Mouse (Mus musculus) heart, embryonic 13.5 days (tissue): ENCODE measurements at regions not wholly inside any gene's neighbourhood (a gene's known extent, or its start where the extent isn't known, plus 50 kb on each side); places are given as distances from the start of the nearest gene placed in this dataset.

ENCODE experiments used
- ATAC-seq: fragments of 200-750 bp; cut with Nextera tagmentation; 2 replicates; pipeline ENCODE4 v1.8.0; 2017; ENCODE audit warnings: moderate TSS enrichment; ENCODE audit not compliant: insufficient number of reproducible peaks, low FRiP score, low TSS enrichment; ENCODE audit errors: extremely low read depth
- H3K27ac ChIP-seq: fragments of 300-500 bp; sonication (generic); replicated peaks from 2 replicates; pipeline ENCODE4 v1.5.1; 2015; ENCODE audit warnings: moderate library complexity, mild to moderate bottlenecking, inconsistent platforms
- H3K27me3 ChIP-seq: fragments of 300-500 bp; sonication (generic); replicated peaks from 2 replicates; pipeline ENCODE4 v1.6.1; 2015; ENCODE audit warnings: mild to moderate bottlenecking, inconsistent platforms
- H3K36me3 ChIP-seq: fragments of 300-500 bp; sonication (generic); 2 replicates; pipeline ENCODE4 v1.6.1; 2015; ENCODE audit warnings: mild to moderate bottlenecking, inconsistent platforms
- H3K4me1 ChIP-seq: fragments of 300-500 bp; sonication (generic); 2 replicates; pipeline ENCODE4 v1.6.1; 2015; ENCODE audit warnings: inconsistent platforms
- H3K4me2 ChIP-seq: fragments of 300-500 bp; sonication (generic); 2 replicates; pipeline ENCODE4 v1.6.1; 2015; ENCODE audit warnings: inconsistent platforms, mild to moderate bottlenecking, moderate library complexity
- H3K4me3 ChIP-seq: fragments of 300-500 bp; sonication (generic); 2 replicates; pipeline ENCODE4 v1.5.1; 2015; ENCODE audit warnings: moderate library complexity, mild to moderate bottlenecking, inconsistent platforms
- H3K9ac ChIP-seq: fragments of 300-500 bp; sonication (generic); 2 replicates; pipeline ENCODE4 v1.6.1; 2015; ENCODE audit warnings: inconsistent platforms, mild to moderate bottlenecking, moderate library complexity
- H3K9me3 ChIP-seq: fragments of 300-500 bp; sonication (generic); 2 replicates; pipeline ENCODE4 v1.6.1; 2016; ENCODE audit warnings: inconsistent platforms
- WGBS: fragments of 180-500 bp; shearing (Covaris S2); methylation state at CpG from one replicate; pipeline ENCODE4 v1.1.7; 2015; ENCODE audit warnings: mixed read lengths; 5-methylcytosine and 5-hydroxymethylcytosine counted together

- H3K36me3 ChIP-seq: no peaks in the 10 kb centered on the region
- no peak overlapping the region for H3K27ac ChIP-seq
- WGBS: 80% methylated on average over 5 of the region's 5 CpGs
- no peak for ATAC-seq
- H3K4me2 ChIP-seq: no peak overlapping the region
- H3K4me3 ChIP-seq: no peak overlapping the region
- no peaks in the 10 kb centered on the region for H3K27me3 ChIP-seq
- H3K9me3 ChIP-seq: no peaks in the 10 kb centered on the region
- no peak overlapping the region for H3K9ac ChIP-seq
- H3K4me1 ChIP-seq: 0 out of 2 replicates have a peak, but pooled peaks cover 4% of the 10 kb centered on the region
These were observed 392.3 kb upstream of the Nr5a2 start for GRCm38 (mm10) chr1:137352390-137353027.

GRCm38 (mm10) chr1:137334137-137334536 is 373.9 kb upstream of the Nr5a2 start:
- Histone ChIP-seq H3K9me3 (no peaks in the 10 kb centered on the region), H3K4me3 (no peak overlapping the region), H3K36me3 (no peaks in the 10 kb centered on the region), H3K4me1 (peaks cover 11% of the 10 kb centered on the region; the same call in 1 of the 2 replicates), H3K27me3 (no peaks in the 10 kb centered on the region), H3K4me2 (no peak overlapping the region), H3K27ac (no peak overlapping the region), H3K9ac (no peak overlapping the region)
- 47% methylated on average over 2 of the region's 2 CpGs for WGBS
- no peak for ATAC-seq

- H3K36me3 ChIP-seq: no peaks in the 10 kb centered on the region
- no peak overlapping the region for H3K4me2 ChIP-seq
- no peak for ATAC-seq
- no peaks in the 10 kb centered on the region for H3K9me3 ChIP-seq
- H3K27me3 ChIP-seq: no peaks in the 10 kb centered on the region
- H3K4me3 ChIP-seq: no peak overlapping the region
- H3K27ac ChIP-seq: peak overlapping the region; percentile 54
- no peak overlapping the region for H3K9ac ChIP-seq
- 65% methylated on average over 8 of the region's 8 CpGs for WGBS
- H3K4me1 ChIP-seq: peaks cover 11% of the 10 kb centered on the region; the same call in 1 of the 2 replicates
These were observed 372.0 kb upstream of the Nr5a2 start for GRCm38 (mm10) chr1:137332108-137332769.

GRCm38 (mm10) chr1:137331746-137332107 is 371.5 kb upstream of the Nr5a2 start:
- Histone ChIP-seq H3K9me3 (no peaks in the 10 kb centered on the region), H3K4me2 (no peak overlapping the region), H3K9ac (no peak overlapping the region), H3K27me3 (no peaks in the 10 kb centered on the region), H3K4me1 (peaks cover 11% of the 10 kb centered on the region; the same call in 1 of the 2 replicates), H3K36me3 (no peaks in the 10 kb centered on the region), H3K27ac (0 out of 2 replicates have a peak overlapping the region, but pooled peaks have one; percentile 8), H3K4me3 (no peak overlapping the region)
- no peak for ATAC-seq
- WGBS: 49% methylated on average over 5 of the region's 5 CpGs

- Histone ChIP-seq H3K27ac (no peak overlapping the region), H3K9me3 (no peaks in the 10 kb centered on the region), H3K4me2 (no peak overlapping the region), H3K36me3 (no peaks in the 10 kb centered on the region), H3K4me1 (peaks cover 11% of the 10 kb centered on the region; the same call in 1 of the 2 replicates), H3K27me3 (no peaks in the 10 kb centered on the region), H3K9ac (no peak overlapping the region), H3K4me3 (no peak overlapping the region)
- no peak for ATAC-seq
- 34% methylated on average over 3 of the region's 3 CpGs for WGBS
These were observed 370.4 kb upstream of the Nr5a2 start for GRCm38 (mm10) chr1:137330634-137331033.

GRCm38 (mm10) chr1:137323884-137324594 is 363.8 kb upstream of the Nr5a2 start:
- H3K9me3 ChIP-seq: no peaks in the 10 kb centered on the region
- no peak for ATAC-seq
- H3K36me3 ChIP-seq: no peaks in the 10 kb centered on the region
- no peaks in the 10 kb centered on the region for H3K27me3 ChIP-seq
- 29% methylated on average over 8 of the region's 8 CpGs for WGBS
- H3K4me1 ChIP-seq: 0 out of 2 replicates have a peak, but pooled peaks cover 3% of the 10 kb centered on the region
- H3K9ac ChIP-seq: no peak overlapping the region
- no peak overlapping the region for H3K27ac ChIP-seq
- H3K4me3 ChIP-seq: peak overlapping the region; percentile 38
- peak overlapping the region; percentile 57 for H3K4me2 ChIP-seq

- H3K36me3 ChIP-seq: no peaks in the 10 kb centered on the region
- H3K27me3 ChIP-seq: no peaks in the 10 kb centered on the region
- ATAC-seq: no peak
- H3K4me3 ChIP-seq: no peak overlapping the region
- 55% methylated on average over 2 of the region's 2 CpGs for WGBS
- H3K27ac ChIP-seq: no peak overlapping the region
- no peaks in the 10 kb centered on the region for H3K9me3 ChIP-seq
- no peak overlapping the region for H3K4me2 ChIP-seq
- H3K4me1 ChIP-seq: 0 out of 2 replicates have a peak, but pooled peaks cover 3% of the 10 kb centered on the region
- no peak overlapping the region for H3K9ac ChIP-seq
These were observed 362.9 kb upstream of the Nr5a2 start for GRCm38 (mm10) chr1:137323035-137323680.

GRCm38 (mm10) chr1:137302757-137303422 is 342.6 kb upstream of the Nr5a2 start:
- H3K27me3 ChIP-seq: no peaks in the 10 kb centered on the region
- whole genome bisulfite sequencing: 75% methylated on average over 5 of the region's 5 CpGs
- H3K27ac ChIP-seq: no peak overlapping the region
- no peak overlapping the region for H3K4me3 ChIP-seq
- H3K9me3 ChIP-seq: no peaks in the 10 kb centered on the region
- no peak overlapping the region for H3K9ac ChIP-seq
- no peak for ATAC-seq
- no peaks in the 10 kb centered on the region for H3K36me3 ChIP-seq
- peaks cover 6% of the 10 kb centered on the region; the same call in 1 of the 2 replicates for H3K4me1 ChIP-seq
- no peak overlapping the region for H3K4me2 ChIP-seq

- Histone ChIP-seq H3K4me3 (no peak overlapping the region), H3K27me3 (no peaks in the 10 kb centered on the region), H3K36me3 (no peaks in the 10 kb centered on the region), H3K9ac (no peak overlapping the region), H3K9me3 (no peaks in the 10 kb centered on the region; the same call in 1 of the 2 replicates), H3K27ac (no peak overlapping the region), H3K4me2 (no peak overlapping the region), H3K4me1 (peaks cover 6% of the 10 kb centered on the region; the same call in 1 of the 2 replicates)
- WGBS: 46% methylated on average over 10 of the region's 10 CpGs
- no peak for ATAC-seq
These were observed 337.7 kb upstream of the Nr5a2 start for GRCm38 (mm10) chr1:137297780-137298569.

GRCm38 (mm10) chr1:137289456-137289855 is 329.2 kb upstream of the Nr5a2 start:
- Histone ChIP-seq H3K4me1 (peaks cover 11% of the 10 kb centered on the region), H3K9me3 (no peaks in the 10 kb centered on the region; the same call in 1 of the 2 replicates), H3K4me2 (no peak overlapping the region), H3K4me3 (no peak overlapping the region), H3K27ac (no peak overlapping the region), H3K27me3 (no peaks in the 10 kb centered on the region), H3K36me3 (no peaks in the 10 kb centered on the region), H3K9ac (no peak overlapping the region)
- WGBS: 81% methylated on average over 9 of the region's 9 CpGs
- no peak for ATAC-seq
